Mouse (Mus musculus) midbrain, postnatal 0 days (tissue): ENCODE results near the gene Tmbim4. TPM values are rescaled to one million over a fixed set of nuclear protein-coding genes. Genes with fewer than 3 reads are reported as not detected.

Source experiments
- ATAC-seq: fragments of 200-750 bp; cut with Nextera tagmentation; 2 replicates; pipeline ENCODE4 v1.8.0; 2017; ENCODE audit warnings: moderate number of reproducible peaks, mild to moderate bottlenecking, moderate TSS enrichment, moderate library complexity; ENCODE audit not compliant: low FRiP score
- DNase-seq: peaks from one replicate; pipeline ENCODE4 v3.0.0-alpha.2; 2015; ENCODE audit warnings: low spot score
- H3K27ac ChIP-seq: fragments of 300-500 bp; sonication (generic); 2 replicates; pipeline ENCODE4 v1.5.1; 2014; ENCODE audit warnings: low read depth, mild to moderate bottlenecking, low read length, mixed read lengths
- H3K27me3 ChIP-seq: fragments of 300-500 bp; sonication (generic); 2 replicates; pipeline ENCODE4 v1.6.1; 2014; ENCODE audit warnings: low read length, control low read depth, mixed read lengths; ENCODE audit not compliant: insufficient read depth
- H3K36me3 ChIP-seq: fragments of 300-500 bp; sonication (generic); 2 replicates; pipeline ENCODE4 v1.6.1; 2014; ENCODE audit warnings: low read length, control low read depth, mixed read lengths; ENCODE audit not compliant: insufficient read depth
- H3K4me1 ChIP-seq: fragments of 300-500 bp; sonication (generic); 2 replicates; pipeline ENCODE4 v1.6.1; 2014; ENCODE audit warnings: mild to moderate bottlenecking, control low read depth, antibody characterized with exemption, low read length, mixed read lengths; ENCODE audit not compliant: insufficient read depth
- H3K4me2 ChIP-seq: fragments of 300-500 bp; sonication (generic); 2 replicates; pipeline ENCODE4 v1.6.1; 2014; ENCODE audit warnings: low read depth, mild to moderate bottlenecking, low read length, mixed read lengths; ENCODE audit not compliant: poor library complexity, severe bottlenecking
- H3K4me3 ChIP-seq: fragments of 300-500 bp; sonication (generic); 2 replicates; pipeline ENCODE4 v1.5.1; 2014; ENCODE audit warnings: low read depth, mild to moderate bottlenecking, low read length, moderate library complexity
- H3K9ac ChIP-seq: fragments of 300-500 bp; sonication (generic); replicated peaks from 2 replicates; pipeline ENCODE4 v1.6.1; 2014; ENCODE audit warnings: mild to moderate bottlenecking, low read length, moderate library complexity, mixed read lengths; ENCODE audit not compliant: poor library complexity, severe bottlenecking
- H3K9me3 ChIP-seq: fragments of 300-500 bp; sonication (generic); 2 replicates; pipeline ENCODE4 v1.6.1; 2016; ENCODE audit warnings: low read length, control low read depth
- CTCF ChIP-seq: IDR thresholded peaks from 2 replicates; pipeline ENCODE4 v1.5.1; 2016; ENCODE audit warnings: antibody characterized with exemption, mild to moderate bottlenecking
- WGBS: fragments of 180-500 bp; shearing (Covaris S2); extraction: QIAGEN DNeasy Blood & Tissue Kit; methylation state at CpG from one replicate; pipeline ENCODE4 v1.1.7; 2014; 5-methylcytosine and 5-hydroxymethylcytosine counted together
- polyA plus RNA-seq: library from polyadenylated mRNA; unstranded; fragments of >200 nt; fragmentation: Nextera tagmentation; extraction: Ambion mirVana; gene quantifications from 2 replicates; pipeline ENCODE4 v1.2.1, GENCODE M21; 2015
- total RNA-seq: library from RNA; depleted of rRNA; stranded (reverse); fragments of >200 nt; gene quantifications from 2 replicates; pipeline ENCODE4 v1.2.3, GENCODE M21; 2014

The Tmbim4 gene
- total and polyA plus RNA-seq, 2 experiments from 2014 or later: 70.6 to 109 TPM

DNA sequence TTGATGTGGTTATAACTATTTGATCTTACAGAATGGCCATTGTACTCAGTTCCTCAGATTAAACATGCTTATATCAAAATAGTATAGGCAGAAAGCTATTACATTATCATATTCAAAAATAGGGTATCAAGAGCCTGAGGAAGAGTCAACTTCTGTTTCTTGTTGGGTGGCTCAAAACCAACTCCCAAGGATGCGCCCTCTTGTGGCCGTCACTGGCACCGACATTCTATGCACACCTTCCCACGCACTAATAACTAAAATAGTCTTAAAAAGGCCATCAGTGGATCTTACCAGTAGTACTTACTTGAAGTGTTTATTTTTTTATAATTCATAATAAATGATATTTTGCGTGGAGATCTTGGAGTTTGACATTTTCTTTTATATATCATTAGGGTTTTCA is 30.3 kb downstream of the Tmbim4 start:
- 30% methylated on average over 5 of the region's 5 CpGs for WGBS
- TF ChIP-seq CTCF: peak; percentile 87
- no peak for ATAC-seq

DNA sequence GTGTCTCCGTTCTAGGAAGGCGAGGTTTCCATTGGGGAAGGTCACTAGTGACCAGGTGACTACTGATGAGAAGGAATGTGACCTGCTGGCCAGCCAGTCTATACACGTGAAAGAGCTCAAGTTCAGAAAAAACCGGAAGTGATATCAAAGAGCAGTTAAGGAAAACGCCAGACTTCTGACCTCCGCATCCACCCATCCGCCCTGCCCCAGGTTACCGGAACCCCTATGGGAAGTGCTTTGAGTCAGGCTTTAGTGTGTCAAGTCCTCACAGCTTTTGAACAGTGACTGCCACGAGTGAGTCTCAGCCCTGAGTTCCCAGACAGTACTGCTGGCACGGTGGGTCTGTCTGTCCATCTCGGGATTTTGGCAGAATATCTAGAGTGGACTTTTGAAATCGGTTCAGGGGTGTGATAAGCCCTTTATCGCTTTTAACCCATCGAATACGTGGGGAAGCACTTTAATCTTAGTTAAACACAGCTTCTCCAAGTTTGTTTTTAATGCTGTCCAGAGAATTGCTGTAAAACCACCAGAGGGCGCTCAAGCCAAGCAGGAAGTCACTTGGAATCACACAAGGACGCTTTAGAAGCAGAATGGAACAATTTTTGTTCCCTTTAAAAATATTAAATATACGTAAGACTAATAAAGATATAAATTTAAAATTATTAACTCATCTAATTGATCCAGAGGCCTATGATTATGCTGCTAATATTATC is 32.4 kb downstream of the Tmbim4 start:
- no peaks in the 10 kb centered on the region for H3K4me1 ChIP-seq
- no peak for ATAC-seq

More for the DNA sequence above, 30.3 kb downstream of the Tmbim4 start:
- no peaks in the 10 kb centered on the region for H3K4me1 ChIP-seq
- no peaks in the 10 kb centered on the region for H3K27me3 ChIP-seq
- no peak overlapping the region for H3K9ac ChIP-seq
- H3K4me2 ChIP-seq: no peak overlapping the region
- H3K27ac ChIP-seq: no peak overlapping the region
- peaks cover 10% of the 10 kb centered on the region; the same call in 1 of the 2 replicates for H3K36me3 ChIP-seq
- no peaks in the 10 kb centered on the region for H3K9me3 ChIP-seq
- H3K4me3 ChIP-seq: no peak overlapping the region
- peak; percentile 72 for DNase-seq

DNA sequence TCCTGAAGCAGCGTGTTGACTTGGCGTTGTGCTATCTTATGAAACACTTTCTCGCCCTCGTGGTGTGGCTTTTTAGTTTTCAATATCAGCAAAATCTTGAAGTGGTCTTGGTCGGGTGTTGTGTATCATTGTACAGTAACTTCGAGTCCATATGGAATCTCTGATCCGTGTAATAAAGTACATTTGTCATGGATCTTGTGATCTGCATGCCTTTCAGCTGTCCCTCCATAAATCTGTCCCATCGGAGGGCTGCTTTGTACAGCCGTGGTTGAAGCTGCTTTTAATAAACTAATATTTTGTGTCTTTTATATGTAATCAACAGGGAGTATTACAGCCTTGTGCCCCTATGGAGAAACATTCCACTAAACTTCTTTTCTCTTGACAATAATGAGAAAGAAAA is 35.5 kb downstream of the Tmbim4 start:
- H3K4me1 ChIP-seq: no peaks in the 10 kb centered on the region
- H3K9me3 ChIP-seq: no peaks in the 10 kb centered on the region
- no peak overlapping the region for H3K4me2 ChIP-seq
- TF ChIP-seq CTCF: no peak
- no peaks in the 10 kb centered on the region for H3K27me3 ChIP-seq
- no peak overlapping the region for H3K4me3 ChIP-seq
- 81% methylated on average over 9 of the region's 9 CpGs for WGBS
- H3K36me3 ChIP-seq: no peaks in the 10 kb centered on the region
- H3K27ac ChIP-seq: no peak overlapping the region
- no peak for DNase-seq
- ATAC-seq: no peak
- H3K9ac ChIP-seq: no peak overlapping the region

More for the DNA sequence above, 32.4 kb downstream of the Tmbim4 start:
- DNase-seq: peak; percentile 78
- Histone ChIP-seq H3K4me2 (peak overlapping the region; percentile 6; the same call in 1 of the 2 replicates), H3K4me3 (no peak overlapping the region), H3K9me3 (no peaks in the 10 kb centered on the region), H3K27ac (no peak overlapping the region), H3K9ac (no peak overlapping the region), H3K36me3 (peaks cover 10% of the 10 kb centered on the region; the same call in 1 of the 2 replicates), H3K27me3 (no peaks in the 10 kb centered on the region)
- peak; percentile 93 for TF ChIP-seq CTCF
- 33% methylated on average over 18 of the region's 18 CpGs for WGBS

GRCm38 (mm10) chr10:120238241-120238640 is 36.9 kb downstream of the Tmbim4 start:
- H3K4me3 ChIP-seq: no peak overlapping the region
- H3K27me3 ChIP-seq: no peaks in the 10 kb centered on the region
- no peak overlapping the region for H3K9ac ChIP-seq
- no peaks in the 10 kb centered on the region for H3K9me3 ChIP-seq
- ATAC-seq (no peak), DNase-seq (no peak)
- no peak overlapping the region for H3K27ac ChIP-seq
- no peaks in the 10 kb centered on the region for H3K36me3 ChIP-seq
- WGBS: 88% methylated on average over 8 of the region's 8 CpGs
- H3K4me1 ChIP-seq: no peaks in the 10 kb centered on the region
- TF ChIP-seq CTCF: no peak
- H3K4me2 ChIP-seq: no peak overlapping the region

- no peak for ATAC-seq
- no peak for TF ChIP-seq CTCF
- Histone ChIP-seq H3K27me3 (no peaks in the 10 kb centered on the region), H3K27ac (no peak overlapping the region), H3K9ac (no peak overlapping the region), H3K36me3 (no peaks in the 10 kb centered on the region), H3K4me2 (no peak overlapping the region), H3K9me3 (no peaks in the 10 kb centered on the region), H3K4me3 (no peak overlapping the region), H3K4me1 (no peaks in the 10 kb centered on the region)
- DNase-seq: no peak
- 66% methylated on average over 6 of the region's 6 CpGs for WGBS
Measured at GRCm38 (mm10) chr10:120239476-120239875, 38.1 kb downstream of the Tmbim4 start.

DNA sequence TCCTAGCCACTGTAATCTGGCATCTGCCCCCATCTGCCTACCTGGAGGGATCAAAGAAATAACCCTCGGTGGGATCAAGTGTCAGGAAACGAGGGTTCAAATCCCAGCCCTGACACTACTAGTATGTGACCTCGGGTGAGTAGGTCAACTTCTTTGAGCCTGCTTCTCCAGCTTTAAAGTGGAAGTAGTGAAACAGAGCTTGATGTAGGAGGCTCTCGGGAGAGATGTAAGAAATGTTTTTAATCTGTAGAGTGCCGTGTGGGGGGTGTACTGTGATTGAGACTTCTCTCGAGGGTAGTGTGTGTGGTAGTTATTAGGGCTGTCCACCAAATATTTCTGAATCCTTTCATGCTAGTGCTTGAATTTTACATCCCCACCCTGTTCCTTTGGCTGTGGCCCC is 41.0 kb downstream of the Tmbim4 start:
- no peak overlapping the region for H3K27ac ChIP-seq
- no peak for TF ChIP-seq CTCF
- no peak overlapping the region for H3K4me3 ChIP-seq
- ATAC-seq: no peak
- no peaks in the 10 kb centered on the region for H3K36me3 ChIP-seq
- 0 out of 2 replicates have a peak, but pooled peaks cover 2% of the 10 kb centered on the region for H3K4me1 ChIP-seq
- DNase-seq: no peak
- no peaks in the 10 kb centered on the region for H3K27me3 ChIP-seq
- no peak overlapping the region for H3K4me2 ChIP-seq
- H3K9ac ChIP-seq: no peak overlapping the region
- WGBS: 71% methylated on average over 6 of the region's 6 CpGs
- no peaks in the 10 kb centered on the region for H3K9me3 ChIP-seq
